Mouse (Mus musculus) urinary bladder, postnatal 36 days (tissue): Measurements from ENCODE around the gene 2010109A12Rik.

Experiments used
- DNase-seq, 2 experiments: peaks; one replicate each; pipeline ENCODE4 v3.0.0; 2022; ENCODE audit warnings: low spot score in 2 of 2, mixed read lengths in 1 of 2

The 2010109A12Rik gene

GRCm38 (mm10) chr5:93206109-93207005 lies at the start of gene 2010109A12Rik, which contains the start of gene Ccni:
Gene 2010109A12Rik (plus strand): TSS chr5:93206518.
Gene Ccni (minus strand): TSS chr5:93206495.
- peak; percentile 90 to 93 for DNase-seq

- peak in 1 of 2 experiments; percentile 32 for DNase-seq
Observed at GRCm38 (mm10) chr5:93163541-93163940, 42.8 kb upstream of the 2010109A12Rik start.

- no peak for DNase-seq
Observed at GRCm38 (mm10) chr5:93167919-93168516, 38.3 kb upstream of the 2010109A12Rik start.

- DNase-seq, result no peak
Observed at GRCm38 (mm10) chr5:93168654-93169053, 37.7 kb upstream of the 2010109A12Rik start.

GRCm38 (mm10) chr5:93171420-93171819 lies 34.9 kb upstream of the 2010109A12Rik start:
- no peak for DNase-seq

GRCm38 (mm10) chr5:93172536-93172935 lies 33.8 kb upstream of the 2010109A12Rik start:
- no peak for DNase-seq

GRCm38 (mm10) chr5:93174675-93175074 lies 31.6 kb upstream of the 2010109A12Rik start:
- DNase-seq, result no peak

- no peak for DNase-seq
Observed at GRCm38 (mm10) chr5:93178616-93179015, 27.7 kb upstream of the 2010109A12Rik start.

- no peak for DNase-seq
Observed at GRCm38 (mm10) chr5:93180252-93180651, 26.1 kb upstream of the 2010109A12Rik start.

GRCm38 (mm10) chr5:93183311-93183710 lies 23.0 kb upstream of the 2010109A12Rik start:
- DNase-seq, result no peak

GRCm38 (mm10) chr5:93184548-93184947 lies 21.8 kb upstream of the 2010109A12Rik start:
- DNase-seq, result no peak

- no peak for DNase-seq
Observed at GRCm38 (mm10) chr5:93189607-93190006, 16.7 kb upstream of the 2010109A12Rik start.

- DNase-seq, result no peak
Observed at GRCm38 (mm10) chr5:93190428-93190827, 15.9 kb upstream of the 2010109A12Rik start.

- DNase-seq, result no peak
Observed at GRCm38 (mm10) chr5:93198232-93198631, 8.1 kb upstream of the 2010109A12Rik start.

GRCm38 (mm10) chr5:93201181-93201580 lies 5.1 kb upstream of the 2010109A12Rik start:
- no peak for DNase-seq

GRCm38 (mm10) chr5:93205371-93206108 lies 778 bp upstream of the 2010109A12Rik start:
- DNase-seq, result peak; percentile 26 to 32

- peak in 1 of 2 experiments; percentile 25 for DNase-seq
Observed at GRCm38 (mm10) chr5:93207006-93207348, 659 bp downstream of the 2010109A12Rik start.

GRCm38 (mm10) chr5:93207555-93207954 lies 1.2 kb downstream of the 2010109A12Rik start:
- DNase-seq, result no peak

- no peak for DNase-seq
Observed at GRCm38 (mm10) chr5:93218375-93218774, 12.1 kb downstream of the 2010109A12Rik start.

- DNase-seq, result peak in 1 of 2 experiments; percentile 58
Observed at GRCm38 (mm10) chr5:93221661-93222060, 15.3 kb downstream of the 2010109A12Rik start.

- no peak for DNase-seq
Observed at GRCm38 (mm10) chr5:93224549-93224948, 18.2 kb downstream of the 2010109A12Rik start.

GRCm38 (mm10) chr5:93227157-93227556 lies 20.8 kb downstream of the 2010109A12Rik start:
- DNase-seq, result no peak
